Mouse (Mus musculus): ENCODE measurements around the gene Emilin1.

DNA sequence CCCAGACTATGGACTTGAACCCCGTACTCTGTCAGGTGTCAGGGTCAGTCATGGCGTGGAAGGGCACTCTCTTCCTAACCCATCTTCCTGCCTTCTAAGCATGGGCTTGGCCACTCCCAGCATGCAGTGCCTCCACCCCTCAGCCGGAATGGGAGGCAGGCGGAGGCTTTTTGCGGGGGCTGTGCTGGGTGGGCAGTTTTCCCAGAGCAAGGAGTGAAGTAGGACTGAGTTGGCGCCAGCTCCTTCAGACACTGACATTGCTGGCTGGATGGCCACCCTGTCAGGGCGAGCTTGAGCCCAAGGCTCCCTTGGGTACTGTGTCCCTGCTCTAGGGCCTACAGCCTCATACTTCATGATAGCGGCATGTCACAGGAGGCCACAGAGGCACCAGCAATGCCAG, 55.2 kb downstream of the Emilin1 start, which contains the start of gene Tcf23:
- TF ChIP-seq ZNF384 (IDR thresholded peaks at IDR 0.05; ENCODE audit: low read depth, low read length) (no peak), HCFC1 (IDR thresholded peaks at IDR 0.05; ENCODE audit: borderline replicate concordance, insufficient read depth, low read length) (no peak), ZC3H11A (IDR thresholded peaks at IDR 0.05; ENCODE audit: borderline replicate concordance, low read depth, low read length) (no peak), MAFK (IDR thresholded peaks at IDR 0.05; ENCODE audit: insufficient read depth, low read depth, low read length) (no peak), CHD2 (IDR thresholded peaks at IDR 0.05; ENCODE audit: low read depth, low read length) (no peak)

Measured in ES-E14 (cell line).